Mouse (Mus musculus) left cerebral cortex, adult 9 months (tissue): ENCODE data around the gene Evc2.

ENCODE experiments used
- DNase-seq, 2 experiments: peaks; one replicate each; pipeline ENCODE4 v3.0.0; 2022; ENCODE audit warnings: low spot score in 2 of 2

Evc2 gene

GRCm38 (mm10) chr5:37472025-37472608, 133.8 kb downstream of the Evc2 start:
- DNase-seq, result no peak
